Mouse (Mus musculus) Patski (cell line): ENCODE data around the gene Wdr20. TPM values are rescaled to one million over a fixed set of nuclear protein-coding genes. Genes with fewer than 3 reads are reported as not detected.

Experiments
- ATAC-seq: fragments of 100-300 bp; one replicate; pipeline ENCODE4 v1.8.0; 2021
- CTCF ChIA-PET: fragments of 350-600 bp; sonication (Branson Sonifier 250); formaldehyde crosslinking; loops from one replicate; lab custom pipeline; 2022; ENCODE audit warnings: inconsistent platforms; lab: Charles Lee
- POLR2A ChIA-PET: fragments of 350-600 bp; sonication (Branson Sonifier 250); formaldehyde crosslinking; loops from one replicate; lab custom pipeline; 2022; ENCODE audit warnings: antibody characterized with exemption, inconsistent platforms; lab: Charles Lee
- DNase-seq: peaks from one replicate; pipeline ENCODE4 v3.0.0-alpha.2; 2011; ENCODE audit warnings: low read depth, low spot score
- H3K27me3 ChIP-seq: fragments of 371-371 bp; one replicate; pipeline ENCODE4 v1.5.1; 2021
- CTCF ChIP-seq: fragments of 100-300 bp; IDR thresholded peaks from one replicate; pipeline ENCODE4 v1.5.1; 2021
- in situ Hi-C: fragments of 300-500 bp; cut with MboI; formaldehyde crosslinking; loops from 3 replicates; pipeline ENCODE4 v1.11.1; 2018; ENCODE audit warnings: low pct_unique_long_range_greater_than_20kb, mixed read lengths
- polyA plus RNA-seq: library from polyadenylated mRNA; unstranded; gene quantifications from one replicate; pipeline ENCODE4 v1.2.3, GENCODE M21; 2021

The Wdr20 gene
- polyA plus RNA-seq, 1 experiment from 2014 or later = 30.2 TPM

DNA sequence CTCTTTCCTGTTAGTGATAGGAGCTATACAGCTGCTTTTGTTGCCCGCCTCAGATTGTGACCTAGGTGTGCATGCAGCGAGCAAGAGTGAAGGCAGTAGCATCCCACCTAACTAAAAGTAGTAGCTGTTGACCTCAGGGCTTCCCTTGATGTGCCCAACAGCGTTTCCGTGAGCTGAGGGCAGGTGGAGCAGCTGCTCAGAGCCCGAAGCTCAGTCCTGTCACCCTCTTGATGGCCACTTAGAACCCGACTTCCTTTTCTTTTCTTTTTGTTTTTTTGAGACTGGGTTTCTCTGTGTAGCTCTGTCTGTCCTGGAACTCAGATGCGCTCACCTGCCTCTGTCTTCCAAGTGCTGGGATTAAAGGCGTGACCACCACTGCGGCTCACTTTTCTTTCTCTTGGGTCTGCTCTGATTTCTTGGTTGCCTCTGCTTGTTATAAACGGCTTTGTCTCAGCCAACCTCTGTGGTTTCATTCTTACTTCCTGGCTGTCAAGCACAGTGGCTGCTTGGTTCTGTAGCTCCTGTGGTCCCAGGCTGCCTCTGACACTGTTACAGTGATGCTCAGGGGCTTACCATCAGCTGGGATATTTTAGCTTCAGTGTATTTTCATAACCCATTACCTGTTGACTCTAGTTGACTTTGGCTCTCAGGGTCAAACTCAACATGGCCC lies 13.2 kb downstream of the Wdr20 start:
- ATAC-seq (no peak), DNase-seq (no peak)
- H3K27me3 ChIP-seq = no peaks in the 10 kb centered on the region
- ChIA-PET CTCF (interaction anchor here (1.4 kb wide), 1 partner anchor 11 kb away, joined by 4 read pairs; no protein-coding TSS in a partner anchor), POLR2A (no interaction called here)
- in situ Hi-C loops = no loop called here
- TF ChIP-seq CTCF = no peak

DNA sequence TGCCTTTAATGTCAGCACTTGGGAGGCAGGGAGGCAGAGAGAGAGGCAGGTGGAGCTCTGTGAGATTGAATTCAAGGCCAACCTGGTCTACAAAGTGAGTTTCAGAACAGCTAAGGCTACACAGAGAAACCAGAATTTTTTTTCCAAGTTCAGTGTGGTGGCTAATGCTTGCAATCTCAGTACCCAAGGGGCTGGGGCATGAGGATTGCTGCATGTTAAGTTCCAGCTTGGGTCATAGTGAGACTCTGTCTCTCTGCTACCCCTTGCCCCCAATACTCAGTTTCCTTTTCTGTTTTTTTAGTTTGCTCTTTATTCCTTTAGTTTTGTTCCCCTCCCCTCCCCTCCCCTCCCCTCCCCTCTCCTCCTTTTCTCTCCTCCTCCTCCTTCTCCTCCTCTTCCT lies 15.0 kb downstream of the Wdr20 start:
- in situ Hi-C loops = no loop called here
- TF ChIP-seq CTCF = no peak
- ChIA-PET POLR2A (no interaction called here), CTCF (interaction anchor here (0.8 kb wide), 1 partner anchor 20 kb away, joined by 4 read pairs; no protein-coding TSS in a partner anchor)
- DNase-seq (no peak), ATAC-seq (no peak)
- H3K27me3 ChIP-seq = no peaks in the 10 kb centered on the region

DNA sequence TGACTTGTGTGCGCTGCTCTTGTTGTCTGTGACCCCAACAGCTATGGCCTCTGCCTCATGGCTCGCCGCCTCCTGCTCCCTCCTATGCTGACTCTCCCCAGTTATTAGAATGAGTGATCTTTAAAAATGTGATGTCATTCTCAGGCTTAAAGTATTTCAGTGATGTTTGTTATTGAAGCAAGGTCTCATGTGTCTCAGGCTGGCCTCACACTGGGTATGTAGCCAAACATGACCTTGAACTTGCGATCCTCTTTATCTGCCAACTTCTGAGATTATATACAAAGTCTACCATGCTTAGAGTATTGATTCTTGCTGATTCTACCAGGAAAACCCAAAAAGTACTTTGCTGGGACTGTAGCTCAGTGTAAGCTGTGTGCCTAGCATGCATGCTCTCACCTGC lies 16.2 kb downstream of the Wdr20 start:
- ATAC-seq (no peak), DNase-seq (no peak)
- H3K27me3 ChIP-seq = no peaks in the 10 kb centered on the region
- POLR2A ChIA-PET = no interaction called here
- in situ Hi-C loops = no loop called here
- no peak for TF ChIP-seq CTCF
- CTCF ChIA-PET = no interaction called here

GRCm38 (mm10) chr12:110757161-110757560 lies 19.4 kb downstream of the Wdr20 start:
- TF ChIP-seq CTCF = no peak
- no peak for ATAC-seq
- POLR2A ChIA-PET = interaction anchor here (0.8 kb wide), 1 partner anchor 111 kb away, joined by 3 read pairs; no protein-coding TSS in a partner anchor
- in situ Hi-C loops = no loop called here
- CTCF ChIA-PET = interaction anchor here (1.1 kb wide), 1 partner anchor 9 kb away, joined by 3 read pairs; no protein-coding TSS in a partner anchor
- DNase-seq = no peak
- H3K27me3 ChIP-seq = no peaks in the 10 kb centered on the region

GRCm38 (mm10) chr12:110758932-110759331 lies 21.2 kb downstream of the Wdr20 start:
- H3K27me3 ChIP-seq = no peaks in the 10 kb centered on the region
- DNase-seq = no peak
- CTCF ChIA-PET = no interaction called here
- in situ Hi-C loops = no loop called here
- POLR2A ChIA-PET = no interaction called here
- ATAC-seq = no peak
- TF ChIP-seq CTCF = no peak

- no peaks in the 10 kb centered on the region for H3K27me3 ChIP-seq
- CTCF ChIA-PET = no interaction called here
Measured at GRCm38 (mm10) chr12:110762321-110762720, 24.6 kb downstream of the Wdr20 start.

GRCm38 (mm10) chr12:110764531-110764930 lies 26.8 kb downstream of the Wdr20 start:
- H3K27me3 ChIP-seq = no peaks in the 10 kb centered on the region
- TF ChIP-seq CTCF = no peak
- DNase-seq = no peak
- in situ Hi-C loops = no loop called here
- POLR2A ChIA-PET = no interaction called here
- no peak for ATAC-seq
- CTCF ChIA-PET = no interaction called here

More at GRCm38 (mm10) chr12:110762321-110762720, 24.6 kb downstream of the Wdr20 start:
- DNase-seq = no peak
- POLR2A ChIA-PET = no interaction called here
- no peak for ATAC-seq
- in situ Hi-C loops = no loop called here
- TF ChIP-seq CTCF = no peak

DNA sequence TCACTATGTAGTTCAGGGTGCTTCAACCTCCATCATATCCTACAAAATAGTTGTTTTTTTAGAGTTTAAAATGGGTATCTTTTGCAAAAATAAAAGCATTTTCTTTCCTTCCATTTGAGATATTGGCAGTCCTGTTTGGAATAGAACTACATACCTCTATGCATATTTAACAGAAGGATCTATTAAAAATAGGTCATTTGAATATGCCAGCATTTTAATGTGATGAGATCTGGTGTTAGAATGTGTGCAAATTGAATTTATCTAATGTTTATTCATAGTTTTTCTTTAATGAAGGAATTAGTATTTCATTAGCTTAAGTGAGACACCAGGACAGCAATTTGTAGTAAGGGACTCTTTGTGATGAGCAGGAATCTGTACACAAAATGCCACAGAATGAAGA lies 30.8 kb downstream of the Wdr20 start:
- POLR2A ChIA-PET = no interaction called here
- no peak for ATAC-seq
- CTCF ChIA-PET = no interaction called here
- in situ Hi-C loops = no loop called here
- no peak for TF ChIP-seq CTCF
- DNase-seq = no peak
- H3K27me3 ChIP-seq = no peaks in the 10 kb centered on the region

DNA sequence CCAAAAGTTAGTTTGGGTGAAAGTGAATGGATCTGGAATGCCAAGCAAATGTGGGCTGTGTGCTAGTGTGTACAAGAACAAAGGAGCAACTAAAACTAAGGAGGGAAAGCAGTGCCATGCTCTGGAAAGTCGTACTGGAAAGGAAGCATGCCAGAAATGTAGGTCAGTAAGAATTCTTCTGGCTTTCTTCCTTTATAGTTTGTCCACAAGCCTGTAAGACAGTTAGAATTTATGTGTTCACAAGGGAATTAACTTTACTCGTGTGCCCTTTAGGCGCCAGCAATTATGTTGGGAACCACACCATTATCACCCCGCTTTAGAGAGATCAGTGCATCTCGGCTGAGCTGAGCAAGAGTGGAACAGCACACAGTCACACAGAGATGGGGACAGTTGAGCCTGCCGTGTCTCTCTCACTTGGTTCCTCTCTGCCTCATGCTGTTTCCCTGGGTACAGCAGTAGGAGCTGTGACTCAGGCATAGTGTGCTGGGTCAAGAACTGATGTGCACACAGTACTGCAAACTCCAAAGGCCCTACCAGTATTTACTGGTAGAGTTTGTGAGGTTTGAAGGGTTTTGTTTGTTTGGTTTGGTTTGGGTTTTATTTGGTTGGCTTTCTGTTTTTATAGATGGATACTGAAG lies 32.0 kb downstream of the Wdr20 start:
- no peaks in the 10 kb centered on the region for H3K27me3 ChIP-seq
- in situ Hi-C loops = no loop called here

DNA sequence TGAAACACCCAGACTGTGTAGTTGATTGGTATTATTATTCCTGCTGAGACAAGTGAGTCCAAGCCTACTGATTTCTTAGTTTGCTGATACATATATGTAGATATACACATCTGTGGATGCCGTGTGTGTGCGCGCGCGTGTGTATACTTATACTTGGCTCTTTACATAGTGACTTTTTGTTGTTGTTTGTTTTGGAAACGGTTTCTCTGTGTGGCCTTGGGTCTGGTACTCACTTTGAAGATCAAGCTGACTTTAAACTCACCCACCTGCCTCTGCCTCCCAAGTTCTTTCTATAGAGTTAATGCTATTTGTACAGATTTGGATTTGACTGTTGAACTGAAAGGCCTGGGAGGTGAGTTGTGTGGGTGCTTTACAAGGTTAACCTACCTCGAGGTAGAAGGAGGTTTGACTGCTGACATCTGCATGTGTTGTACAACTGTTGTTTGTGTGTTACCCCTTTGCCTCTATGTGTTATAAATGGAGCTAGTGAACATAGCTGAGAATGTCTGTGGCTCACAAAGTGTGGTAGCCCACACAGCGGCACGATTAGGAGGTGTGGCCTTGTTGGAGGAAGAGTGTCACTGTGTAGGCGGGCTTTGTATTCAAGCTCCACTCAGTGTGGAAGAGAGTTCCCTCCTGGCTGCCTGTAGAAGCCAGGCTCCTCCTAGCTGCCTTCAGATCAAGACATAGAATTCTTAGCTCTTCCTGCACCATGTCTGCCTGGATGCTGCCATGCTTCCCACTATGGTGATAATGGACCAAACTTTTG lies 32.9 kb downstream of the Wdr20 start:
- CTCF ChIA-PET = interaction anchor here (0.5 kb wide), 1 partner anchor 151 kb away, joined by 3 read pairs; no protein-coding TSS in a partner anchor
- POLR2A ChIA-PET = interaction anchor here (0.6 kb wide), 1 partner anchor 9 kb away, joined by 3 read pairs; no protein-coding TSS in a partner anchor
- in situ Hi-C loops = no loop called here
- no peak for TF ChIP-seq CTCF
- no peaks in the 10 kb centered on the region for H3K27me3 ChIP-seq
- ATAC-seq (no peak), DNase-seq (no peak)

More for the DNA sequence above, 32.0 kb downstream of the Wdr20 start:
- no peak for TF ChIP-seq CTCF
- ATAC-seq (no peak), DNase-seq (no peak)
- POLR2A ChIA-PET = interaction anchor here (0.6 kb wide), 1 partner anchor 8 kb away, joined by 3 read pairs; no protein-coding TSS in a partner anchor
- CTCF ChIA-PET = no interaction called here
